Mouse (Mus musculus): ENCODE measurements around the gene Hist1h2bk. TPM values are rescaled to one million over a fixed set of nuclear protein-coding genes. Genes with fewer than 3 reads are reported as not detected.
A peak's percentile ranks its signal among the peaks of the same experiment; 100 is the strongest.
"Not testable (repeated sequence)": the region's sequence is repeated elsewhere in the genome, so short reads cannot be mapped to it uniquely, and the experiment has no call there.

Gene Hist1h2bk
- polyA plus RNA-seq, 1 experiment from 2014 or later: 10.0 TPM

DNA sequence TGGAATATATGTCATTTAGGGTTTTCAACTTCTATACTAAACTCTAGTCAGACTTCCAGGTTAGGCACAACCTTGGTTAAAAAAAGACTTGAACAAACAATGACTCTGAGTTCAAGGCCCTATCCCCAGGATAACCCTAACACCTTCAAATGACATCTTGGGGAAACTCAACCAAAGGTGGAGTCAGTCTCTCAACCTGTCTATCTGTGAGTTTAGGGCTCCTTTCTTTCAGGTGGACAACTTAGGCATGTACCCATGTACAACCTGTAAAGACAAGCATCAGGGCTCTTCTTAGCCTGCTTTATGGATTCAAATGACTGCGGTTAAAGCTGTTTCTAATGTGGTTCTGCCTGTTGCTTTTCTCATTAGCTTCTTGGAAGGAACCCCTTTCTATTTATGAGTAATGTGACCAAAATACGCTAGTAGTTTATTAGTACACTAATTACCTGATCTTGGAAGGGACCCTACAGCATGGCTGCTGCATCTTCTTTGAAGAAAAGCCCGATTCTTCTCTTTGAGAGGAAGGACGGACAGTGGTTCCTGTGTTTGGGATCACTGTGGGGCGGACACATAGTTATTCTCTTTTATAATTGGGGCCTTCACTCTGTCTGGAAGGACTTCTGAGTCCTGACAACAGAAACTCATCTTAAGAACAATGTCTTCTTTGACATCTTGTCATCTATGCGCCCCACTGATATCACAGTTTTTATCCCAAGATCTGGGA lies 8.9 kb downstream of the Hist1h2bk start:
- DNase-seq (ENCODE audit: low spot score): no peak
- Histone ChIP-seq H3K4me1 (peaks cover 19% of the 10 kb centered on the region), H3K9me3 (no peaks in the 10 kb centered on the region), H3K36me3 (replicated peaks) (no peaks in the 10 kb centered on the region), H3K27ac (replicated peaks) (peak overlapping the region; percentile 80; the same call in 1 of the 2 replicates), H3K4me3 (peak overlapping the region; percentile 57), H3K27me3 (replicated peaks; ENCODE audit: low read depth, poor library complexity, severe bottlenecking) (no peaks in the 10 kb centered on the region)
- WGBS: 81% methylated on average over 6 of the region's 6 CpGs

DNA sequence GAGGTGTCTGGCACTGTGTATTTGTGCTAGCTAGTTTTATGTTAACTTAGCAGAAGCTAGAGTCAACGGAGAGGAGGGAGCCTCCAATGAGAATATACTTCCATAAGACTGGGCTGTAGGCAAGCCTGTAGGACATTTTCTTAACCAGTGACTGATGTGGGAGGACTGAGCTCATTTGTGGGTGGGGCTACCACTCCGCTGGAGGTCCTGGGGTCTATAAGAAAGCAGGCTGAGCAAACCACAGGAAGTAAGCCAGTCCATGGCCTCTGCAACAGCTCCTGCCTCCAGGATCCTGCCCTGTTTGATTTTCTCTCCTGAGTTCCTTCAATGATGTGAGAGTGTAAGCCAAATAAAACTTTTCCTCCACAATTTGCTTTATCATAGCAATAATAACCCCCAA lies 9.6 kb downstream of the Hist1h2bk start:
- WGBS: 60% methylated on average over 2 of the region's 2 CpGs
- H3K27me3 ChIP-seq (replicated peaks; ENCODE audit: low read depth, poor library complexity, severe bottlenecking): no peaks in the 10 kb centered on the region
- H3K4me1 ChIP-seq: peaks cover 17% of the 10 kb centered on the region
- H3K9me3 ChIP-seq: no peaks in the 10 kb centered on the region
- no peaks in the 10 kb centered on the region for H3K36me3 ChIP-seq (replicated peaks)
- no peak for DNase-seq (ENCODE audit: low spot score)
- H3K4me3 ChIP-seq: no peak overlapping the region
- no peak overlapping the region for H3K27ac ChIP-seq (replicated peaks)

DNA sequence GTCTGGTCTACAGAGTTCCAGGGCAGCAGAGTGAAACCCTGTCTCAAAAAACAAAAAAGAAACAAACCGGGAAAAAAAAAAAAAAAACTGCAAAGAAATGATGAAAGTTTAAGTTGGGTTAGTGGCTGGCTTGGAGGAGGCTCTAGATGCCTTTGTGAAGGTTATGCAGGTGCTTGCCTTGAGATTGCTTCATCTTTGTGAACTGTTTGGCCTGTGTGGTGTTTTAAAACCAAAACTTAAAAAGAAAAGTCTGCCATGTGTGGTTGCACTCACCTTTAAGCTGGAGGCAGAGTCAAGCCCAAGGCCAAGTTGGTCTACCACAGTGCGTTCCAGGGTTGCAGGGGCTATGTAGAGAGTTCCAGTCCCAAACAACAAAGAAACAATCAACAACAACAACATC lies 13.4 kb downstream of the Hist1h2bk start:
- Histone ChIP-seq H3K4me3 (no peak overlapping the region), H3K27ac (replicated peaks) (0 out of 2 replicates have a peak overlapping the region, but pooled peaks have one; percentile 44), H3K36me3 (replicated peaks) (no peaks in the 10 kb centered on the region), H3K9me3 (no peaks in the 10 kb centered on the region), H3K4me1 (peaks cover 14% of the 10 kb centered on the region; the same call in 1 of the 2 replicates), H3K27me3 (replicated peaks; ENCODE audit: low read depth, poor library complexity, severe bottlenecking) (no peaks in the 10 kb centered on the region)
- WGBS: 79% methylated on average over 2 of the region's 2 CpGs
- DNase-seq (ENCODE audit: low spot score): no peak

DNA sequence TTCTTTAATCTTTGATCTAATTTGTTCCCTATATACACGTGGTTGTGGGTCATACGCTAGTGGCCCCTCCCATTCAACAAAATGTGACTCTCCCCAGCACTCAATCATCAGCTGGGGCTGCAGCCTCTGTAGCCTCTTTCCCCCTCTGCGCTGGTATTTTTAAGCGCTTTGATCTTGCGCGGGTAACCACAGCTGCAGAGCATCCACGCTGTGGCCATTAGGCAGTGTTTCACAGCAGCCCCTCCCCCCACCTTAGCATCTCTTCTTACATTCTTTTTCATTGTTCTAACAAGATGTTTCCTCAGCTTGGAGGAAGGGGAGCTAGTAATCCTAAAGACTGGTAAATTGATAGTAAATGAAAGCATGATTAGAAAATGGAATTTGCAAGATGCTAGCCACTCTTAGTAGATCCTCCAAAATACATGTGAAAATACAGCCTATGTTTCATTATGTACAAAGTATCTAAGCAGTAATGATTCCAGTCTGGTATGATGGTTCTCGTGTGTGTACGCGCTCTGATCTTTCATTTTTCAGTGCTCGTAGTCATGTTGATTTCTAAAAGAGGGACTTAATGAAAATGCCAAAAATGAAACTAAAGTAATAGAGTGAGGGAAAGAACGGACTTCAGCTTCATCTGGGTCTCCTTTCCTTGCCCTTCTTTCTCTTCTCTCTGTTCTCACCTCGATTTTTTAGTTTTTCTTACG lies 14.2 kb downstream of the Hist1h2bk start:
- H3K27ac ChIP-seq (replicated peaks): peak overlapping the region; percentile 83
- DNase-seq (ENCODE audit: low spot score): peak; percentile 87
- peak overlapping the region; percentile 63 for H3K4me3 ChIP-seq
- no peaks in the 10 kb centered on the region for H3K36me3 ChIP-seq (replicated peaks)
- no peaks in the 10 kb centered on the region for H3K27me3 ChIP-seq (replicated peaks; ENCODE audit: low read depth, poor library complexity, severe bottlenecking)
- H3K9me3 ChIP-seq: no peaks in the 10 kb centered on the region
- peaks cover 12% of the 10 kb centered on the region; the same call in 1 of the 2 replicates for H3K4me1 ChIP-seq
- 1% methylated on average over 14 of the region's 14 CpGs for WGBS

DNA sequence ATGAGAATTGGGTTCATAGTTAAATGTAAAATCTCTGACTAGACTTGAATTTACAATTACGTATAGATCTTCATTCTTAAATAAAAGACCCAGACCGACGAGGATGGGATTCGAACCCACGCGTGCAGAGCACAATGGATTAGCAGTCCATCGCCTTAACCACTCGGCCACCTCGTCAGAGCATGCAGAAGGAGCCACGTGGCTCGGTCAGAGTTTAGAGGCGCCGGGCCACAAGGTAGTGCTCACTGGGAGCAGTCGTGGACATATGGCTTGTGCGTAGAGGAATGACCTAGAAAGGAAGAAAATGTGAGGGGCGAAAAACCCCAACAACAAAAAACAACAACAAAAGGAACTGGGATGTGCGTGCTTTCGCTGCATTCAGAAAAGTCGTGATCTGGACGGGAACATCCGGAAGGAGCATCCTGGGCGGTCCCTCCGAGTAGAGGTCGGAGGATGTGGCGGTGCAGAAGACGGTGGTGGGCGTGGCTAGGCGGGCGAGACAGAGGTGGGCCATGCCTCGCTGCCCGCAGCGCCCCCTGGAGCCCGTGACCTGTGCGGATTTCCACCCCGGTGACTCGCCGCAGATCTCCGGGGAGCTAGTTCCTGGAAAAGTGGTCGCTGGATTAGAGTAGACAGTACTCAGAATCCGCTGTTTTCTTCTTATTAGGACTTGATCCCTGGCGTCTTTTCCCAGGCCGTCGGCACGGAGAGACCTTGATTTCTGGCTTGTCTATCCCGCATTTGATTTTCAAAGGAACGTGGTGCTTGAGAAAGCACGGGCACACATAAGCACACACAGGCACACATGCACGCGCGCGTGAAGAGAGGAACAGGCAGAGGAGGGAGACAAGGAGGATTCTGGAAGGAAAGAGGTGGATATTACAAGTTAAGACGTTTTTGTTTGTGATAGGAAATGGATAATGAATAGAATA lies 15.2 kb downstream of the Hist1h2bk start:
- WGBS: under 1% methylated on average over 52 of the region's 52 CpGs
- H3K36me3 ChIP-seq (replicated peaks): no peaks in the 10 kb centered on the region
- DNase-seq (ENCODE audit: low spot score): peak; percentile 97
- peak overlapping the region; percentile 63 for H3K4me3 ChIP-seq
- no peaks in the 10 kb centered on the region for H3K27me3 ChIP-seq (replicated peaks; ENCODE audit: low read depth, poor library complexity, severe bottlenecking)
- H3K27ac ChIP-seq (replicated peaks): peak overlapping the region; percentile 83
- peaks cover 12% of the 10 kb centered on the region; the same call in 1 of the 2 replicates for H3K4me1 ChIP-seq
- no peaks in the 10 kb centered on the region for H3K9me3 ChIP-seq

DNA sequence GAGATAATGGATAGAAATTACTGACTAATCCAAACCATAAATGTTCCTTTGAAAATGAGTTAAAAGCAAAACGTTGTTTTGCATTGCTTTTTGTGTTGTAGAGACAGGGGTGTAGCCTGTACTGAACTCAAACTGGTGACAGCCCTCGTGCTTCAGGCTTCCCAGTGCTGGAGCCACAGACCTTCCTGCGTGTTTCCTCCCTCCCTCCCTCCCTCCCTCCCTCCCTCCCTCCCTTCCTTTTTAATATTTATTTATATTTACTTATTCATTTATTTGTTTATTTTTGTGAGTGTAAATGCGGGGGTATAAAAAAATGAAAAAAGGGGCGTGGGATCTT lies 15.8 kb downstream of the Hist1h2bk start:
- no peaks in the 10 kb centered on the region for H3K36me3 ChIP-seq (replicated peaks)
- H3K9me3 ChIP-seq: no peaks in the 10 kb centered on the region
- no peaks in the 10 kb centered on the region for H3K27me3 ChIP-seq (replicated peaks; ENCODE audit: low read depth, poor library complexity, severe bottlenecking)
- H3K4me1 ChIP-seq: peaks cover 12% of the 10 kb centered on the region; the same call in 1 of the 2 replicates
- 10% methylated on average over 5 of the region's 5 CpGs for WGBS
- peak overlapping the region; percentile 63 for H3K4me3 ChIP-seq
- DNase-seq (ENCODE audit: low spot score): no peak
- peak overlapping the region; percentile 83 for H3K27ac ChIP-seq (replicated peaks)

- Histone ChIP-seq H3K4me1 (peaks cover 12% of the 10 kb centered on the region; the same call in 1 of the 2 replicates), H3K36me3 (replicated peaks) (no peaks in the 10 kb centered on the region), H3K27ac (replicated peaks) (no peak overlapping the region), H3K27me3 (replicated peaks; ENCODE audit: low read depth, poor library complexity, severe bottlenecking) (no peaks in the 10 kb centered on the region), H3K4me3 (no peak overlapping the region), H3K9me3 (no peaks in the 10 kb centered on the region)
- DNase-seq (ENCODE audit: low spot score): no peak
- 96% methylated on average over 1 of the region's 1 CpGs for WGBS
These were observed 18.1 kb downstream of the Hist1h2bk start for GRCm38 (mm10) chr13:22053754-22054153.

DNA sequence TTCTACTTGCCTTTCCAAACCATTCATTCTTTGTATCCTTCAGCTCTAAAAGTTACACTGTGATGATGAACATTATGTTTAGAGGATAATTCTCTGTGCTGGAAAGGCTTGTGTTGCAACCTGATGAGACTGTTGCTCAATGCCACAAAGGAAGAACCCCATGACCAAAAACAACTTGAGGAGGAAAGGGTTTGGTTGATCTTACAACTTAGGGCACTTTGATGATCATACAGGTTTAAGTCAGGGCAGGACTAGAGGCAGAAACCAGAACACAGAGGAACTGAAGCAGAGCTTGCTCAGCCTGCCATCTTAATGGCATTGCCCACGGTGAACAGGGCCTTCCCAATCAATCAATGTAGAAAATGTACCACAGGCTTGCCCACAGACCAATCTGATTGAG lies 25.8 kb downstream of the Hist1h2bk start:
- H3K9me3 ChIP-seq: no peaks in the 10 kb centered on the region
- H3K4me3 ChIP-seq: no peak overlapping the region
- DNase-seq (ENCODE audit: low spot score): no peak
- 90% methylated on average over 1 of the region's 1 CpGs for WGBS
- no peaks in the 10 kb centered on the region for H3K36me3 ChIP-seq (replicated peaks)
- H3K4me1 ChIP-seq: no peaks in the 10 kb centered on the region
- H3K27me3 ChIP-seq (replicated peaks; ENCODE audit: low read depth, poor library complexity, severe bottlenecking): no peaks in the 10 kb centered on the region
- H3K27ac ChIP-seq (replicated peaks): no peak overlapping the region

- no peak for DNase-seq (ENCODE audit: low spot score)
- H3K27ac ChIP-seq (replicated peaks): no peak overlapping the region
- whole genome bisulfite sequencing: 85% methylated on average over 1 of the region's 1 CpGs
- H3K36me3 ChIP-seq (replicated peaks): no peaks in the 10 kb centered on the region
- H3K4me1 ChIP-seq: no peaks in the 10 kb centered on the region
- H3K4me3 ChIP-seq: no peak overlapping the region
- no peaks in the 10 kb centered on the region for H3K27me3 ChIP-seq (replicated peaks; ENCODE audit: low read depth, poor library complexity, severe bottlenecking)
- H3K9me3 ChIP-seq: no peaks in the 10 kb centered on the region
These were observed 27.8 kb downstream of the Hist1h2bk start for GRCm38 (mm10) chr13:22063468-22063867.

GRCm38 (mm10) chr13:22084140-22084539 lies 48.5 kb downstream of the Hist1h2bk start, which contains the start of gene Vmn1r188:
Vmn1r188 (plus strand) TSS chr13:22084440.
- H3K4me3 ChIP-seq; H3K27ac ChIP-seq (replicated peaks); H3K9me3 ChIP-seq; DNase-seq (ENCODE audit: low spot score); H3K27me3 ChIP-seq (replicated peaks; ENCODE audit: low read depth, poor library complexity, severe bottlenecking); H3K36me3 ChIP-seq (replicated peaks); H3K4me1 ChIP-seq: not testable (repeated sequence)
- WGBS: 83% methylated on average over 1 of the region's 1 CpGs
